Mouse (Mus musculus) heart, postnatal 4 days (tissue): Measurements from ENCODE around the gene Susd1. TPM values are rescaled to one million over a fixed set of nuclear protein-coding genes. Genes with fewer than 3 reads are reported as not detected.
A peak's percentile ranks its signal among the peaks of the same experiment; 100 is the strongest.

Experiments
- DNase-seq: peaks from one replicate; pipeline ENCODE4 v3.0.0; 2021
- total RNA-seq, 2 experiments: library from RNA; stranded (reverse); gene quantifications; 2 replicates each; pipeline ENCODE4 v1.2.3; 2021

Gene Susd1
- total RNA-seq, 2 experiments from 2014 or later = 0.71 to 2.4 TPM

- no peak for DNase-seq
Measured at GRCm38 (mm10) chr4:59379876-59380275, 58.6 kb downstream of the Susd1 start.

GRCm38 (mm10) chr4:59378631-59379030 lies 59.8 kb downstream of the Susd1 start:
- DNase-seq = no peak

GRCm38 (mm10) chr4:59374271-59374938 lies 64.0 kb downstream of the Susd1 start:
- DNase-seq = no peak

GRCm38 (mm10) chr4:59372546-59373157 lies 65.8 kb downstream of the Susd1 start:
- DNase-seq = peak; percentile 28

GRCm38 (mm10) chr4:59371910-59372309 lies 66.5 kb downstream of the Susd1 start:
- no peak for DNase-seq

- DNase-seq = no peak
Measured at GRCm38 (mm10) chr4:59369941-59370340, 68.5 kb downstream of the Susd1 start.

- no peak for DNase-seq
Measured at GRCm38 (mm10) chr4:59368118-59368517, 70.3 kb downstream of the Susd1 start.

- DNase-seq = no peak
Measured at GRCm38 (mm10) chr4:59366206-59366605, 72.2 kb downstream of the Susd1 start.

GRCm38 (mm10) chr4:59365571-59365970 lies 72.9 kb downstream of the Susd1 start:
- DNase-seq = no peak

GRCm38 (mm10) chr4:59364229-59365173 lies 73.9 kb downstream of the Susd1 start:
- no peak for DNase-seq

- DNase-seq = peak; percentile 43
Measured at GRCm38 (mm10) chr4:59363041-59363440, 75.4 kb downstream of the Susd1 start.

- peak; percentile 88 for DNase-seq
Measured at GRCm38 (mm10) chr4:59360704-59361103, 77.7 kb downstream of the Susd1 start.

GRCm38 (mm10) chr4:59359921-59360320 lies 78.5 kb downstream of the Susd1 start:
- no peak for DNase-seq

GRCm38 (mm10) chr4:59358960-59359359 lies 79.5 kb downstream of the Susd1 start:
- DNase-seq = no peak

- no peak for DNase-seq
Measured at GRCm38 (mm10) chr4:59355421-59355820, 83.0 kb downstream of the Susd1 start.

- DNase-seq = no peak
Measured at GRCm38 (mm10) chr4:59354666-59355065, 83.8 kb downstream of the Susd1 start.

GRCm38 (mm10) chr4:59351938-59352337 lies 86.5 kb downstream of the Susd1 start:
- peak; percentile 2 for DNase-seq

GRCm38 (mm10) chr4:59350354-59350753 lies 88.1 kb downstream of the Susd1 start:
- DNase-seq = no peak

GRCm38 (mm10) chr4:59349425-59350185 lies 88.8 kb downstream of the Susd1 start:
- DNase-seq = peak; percentile 49

- DNase-seq = peak; percentile 94
Measured at GRCm38 (mm10) chr4:59340714-59341113, 97.7 kb downstream of the Susd1 start.

GRCm38 (mm10) chr4:59340046-59340445 lies 98.4 kb downstream of the Susd1 start:
- peak; percentile 5 for DNase-seq

GRCm38 (mm10) chr4:59338896-59339535 lies 99.4 kb downstream of the Susd1 start:
- DNase-seq = peak; percentile 3
